Mouse (Mus musculus): ENCODE measurements around the gene Tspan17.
A peak's percentile ranks its signal among the peaks of the same experiment; 100 is the strongest.

Gene Tspan17

GRCm38 (mm10) chr13:54788740-54789560 is at the start of gene Tspan17:
TSS of gene Tspan17 (plus strand) at chr13:54789377.
- DNase-seq (ENCODE audit: low read depth, low spot score), result peak; percentile 99

- no peak for DNase-seq (ENCODE audit: low read depth, low spot score)
Measured at GRCm38 (mm10) chr13:54746110-54746509, 43.1 kb upstream of the Tspan17 start.

GRCm38 (mm10) chr13:54746896-54747295 is 42.3 kb upstream of the Tspan17 start:
- DNase-seq (ENCODE audit: low read depth, low spot score), result no peak

GRCm38 (mm10) chr13:54748190-54748589 is 41.0 kb upstream of the Tspan17 start:
- no peak for DNase-seq (ENCODE audit: low read depth, low spot score)

- DNase-seq (ENCODE audit: low read depth, low spot score), result no peak
Measured at GRCm38 (mm10) chr13:54748721-54749060, 40.5 kb upstream of the Tspan17 start.

- no peak for DNase-seq (ENCODE audit: low read depth, low spot score)
Measured at GRCm38 (mm10) chr13:54749061-54749863, 39.9 kb upstream of the Tspan17 start.

- DNase-seq (ENCODE audit: low read depth, low spot score), result no peak
Measured at GRCm38 (mm10) chr13:54749864-54750411, 39.2 kb upstream of the Tspan17 start, which contains the start of gene Gprin1. TSS of gene Gprin1 (minus strand) at chr13:54749874.

GRCm38 (mm10) chr13:54750699-54751098 is 38.5 kb upstream of the Tspan17 start:
- DNase-seq (ENCODE audit: low read depth, low spot score), result peak; percentile 43

- no peak for DNase-seq (ENCODE audit: low read depth, low spot score)
Measured at GRCm38 (mm10) chr13:54752656-54753055, 36.5 kb upstream of the Tspan17 start.

- DNase-seq (ENCODE audit: low read depth, low spot score), result no peak
Measured at GRCm38 (mm10) chr13:54753733-54754132, 35.4 kb upstream of the Tspan17 start.

- peak; percentile 51 for DNase-seq (ENCODE audit: low read depth, low spot score)
Measured at GRCm38 (mm10) chr13:54754169-54755080, 34.8 kb upstream of the Tspan17 start.

- no peak for DNase-seq (ENCODE audit: low read depth, low spot score)
Measured at GRCm38 (mm10) chr13:54755201-54755830, 33.9 kb upstream of the Tspan17 start.

- DNase-seq (ENCODE audit: low read depth, low spot score), result no peak
Measured at GRCm38 (mm10) chr13:54756156-54756712, 32.9 kb upstream of the Tspan17 start.

GRCm38 (mm10) chr13:54757093-54757830 is 31.9 kb upstream of the Tspan17 start:
- no peak for DNase-seq (ENCODE audit: low read depth, low spot score)

- peak; percentile 22 for DNase-seq (ENCODE audit: low read depth, low spot score)
Measured at GRCm38 (mm10) chr13:54758045-54758755, 31.0 kb upstream of the Tspan17 start.

- DNase-seq (ENCODE audit: low read depth, low spot score), result no peak
Measured at GRCm38 (mm10) chr13:54758756-54759470, 30.3 kb upstream of the Tspan17 start.

- DNase-seq (ENCODE audit: low read depth, low spot score), result no peak
Measured at GRCm38 (mm10) chr13:54759496-54759895, 29.7 kb upstream of the Tspan17 start.

GRCm38 (mm10) chr13:54760164-54760795 is 28.9 kb upstream of the Tspan17 start:
- DNase-seq (ENCODE audit: low read depth, low spot score), result peak; percentile 40
